Mouse (Mus musculus) gastrocnemius, adult 18-20 months (tissue): ENCODE measurements around the gene Apopt1. TPM values are rescaled to one million over a fixed set of nuclear protein-coding genes. Genes with fewer than 3 reads are reported as not detected.

Experiments used
- DNase-seq: peaks from one replicate; pipeline ENCODE4 v3.0.0; 2021; ENCODE audit warnings: low spot score
- total RNA-seq, 2 experiments: library from RNA; stranded (reverse); gene quantifications; 2 replicates each; pipeline ENCODE4 v1.2.3; 2021

The Apopt1 gene
- total RNA-seq, 2 experiments from 2014 or later, result 40.5 to 43.5 TPM

DNA sequence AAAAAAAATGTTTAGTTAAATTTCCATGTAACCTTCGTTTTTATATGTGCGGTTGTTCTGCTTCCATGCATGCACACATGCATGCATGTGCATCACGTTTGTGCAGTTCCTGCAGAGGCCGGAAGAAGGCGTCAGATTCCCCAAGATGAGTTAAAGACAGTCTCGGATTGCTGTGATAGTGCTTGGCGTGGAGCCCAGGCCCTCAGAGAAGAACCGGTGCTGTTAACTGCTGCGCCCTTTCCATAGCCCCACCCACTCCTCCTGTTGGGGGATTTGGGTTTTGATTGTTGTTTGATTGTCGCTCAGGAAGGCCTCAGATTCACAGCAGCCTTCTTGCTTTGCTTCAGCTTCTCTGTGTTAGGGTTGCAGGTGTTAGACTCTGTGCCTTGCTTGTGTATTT lies 56.2 kb downstream of the Apopt1 start:
- DNase-seq, result peak; percentile 33

DNA sequence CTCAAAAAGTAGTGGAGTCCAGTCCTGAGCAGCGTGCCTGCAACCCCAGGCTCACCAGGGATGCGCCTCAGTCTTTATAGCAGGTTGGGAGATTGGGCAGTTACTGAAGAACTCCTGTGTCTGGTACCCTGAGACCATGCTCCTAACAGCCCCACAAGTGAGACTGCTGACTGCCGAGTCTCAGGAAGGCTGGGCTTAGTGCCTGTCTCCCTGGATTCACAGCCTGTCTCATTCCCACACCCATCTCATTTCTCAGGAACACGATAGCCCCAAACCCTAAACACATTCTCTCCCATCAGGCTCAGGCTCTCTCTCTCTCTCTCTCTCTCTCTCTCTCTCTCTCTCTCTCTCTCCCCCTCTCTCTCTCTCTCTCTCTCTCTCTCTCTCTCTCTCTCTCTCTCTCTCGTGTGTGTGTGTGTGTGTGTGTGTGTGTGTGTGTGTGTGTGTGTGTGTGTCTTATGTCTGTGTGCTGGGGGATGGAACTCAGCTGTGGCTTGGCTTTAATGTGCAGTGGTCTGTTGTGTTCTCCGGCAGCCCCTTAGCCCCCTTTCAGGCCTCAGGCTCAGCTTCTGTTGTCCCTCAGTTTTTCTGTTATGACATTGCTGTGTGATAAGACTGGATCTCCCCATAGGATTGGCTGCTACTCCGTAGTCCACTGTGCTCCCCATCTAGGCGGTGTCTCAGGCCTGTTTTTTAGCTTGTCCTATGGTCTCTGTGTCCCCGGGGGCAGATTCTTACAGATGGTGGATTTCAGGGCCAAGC lies 56.9 kb downstream of the Apopt1 start:
- DNase-seq, result no peak

- no peak for DNase-seq
These were observed 57.6 kb downstream of the Apopt1 start for GRCm38 (mm10) chr12:111770651-111771050.

DNA sequence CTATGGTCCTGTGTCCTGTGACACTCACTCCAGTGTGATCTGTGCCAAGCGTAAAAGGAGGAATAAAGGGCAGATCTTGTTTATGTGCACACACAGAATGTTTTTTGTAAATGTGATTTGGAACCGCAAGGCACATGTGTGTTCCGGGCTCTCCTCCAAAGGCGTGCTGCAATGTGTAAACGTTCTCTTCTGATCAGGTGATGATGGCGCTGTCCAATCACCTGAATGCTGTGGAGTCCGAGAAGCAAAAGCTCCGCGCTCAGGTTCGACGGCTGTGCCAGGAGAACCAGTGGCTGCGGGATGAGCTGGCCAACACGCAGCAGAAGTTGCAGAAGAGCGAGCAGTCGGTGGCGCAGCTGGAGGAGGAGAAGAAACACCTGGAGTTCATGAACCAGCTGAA lies 61.1 kb downstream of the Apopt1 start:
- no peak for DNase-seq

DNA sequence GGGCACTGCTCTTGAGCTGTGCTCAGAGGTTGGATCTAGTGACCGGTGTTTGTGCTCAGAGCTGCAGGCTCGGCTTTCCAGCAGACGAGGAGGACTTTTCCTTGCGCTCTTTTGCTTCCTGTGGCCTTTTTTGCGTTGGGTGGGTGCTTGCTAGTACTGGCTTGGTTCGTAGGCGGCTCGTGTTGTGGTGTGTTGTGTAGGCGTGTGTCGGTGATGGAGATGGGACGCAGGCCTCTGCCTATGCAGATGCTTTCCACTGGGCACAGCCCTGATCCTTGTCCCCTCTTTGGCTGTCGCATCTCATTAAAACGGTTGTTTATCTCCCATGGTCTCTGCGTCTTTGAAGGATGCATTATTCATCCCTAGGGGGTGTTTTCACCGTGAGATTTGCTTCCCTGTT lies 61.8 kb downstream of the Apopt1 start:
- DNase-seq, result no peak

DNA sequence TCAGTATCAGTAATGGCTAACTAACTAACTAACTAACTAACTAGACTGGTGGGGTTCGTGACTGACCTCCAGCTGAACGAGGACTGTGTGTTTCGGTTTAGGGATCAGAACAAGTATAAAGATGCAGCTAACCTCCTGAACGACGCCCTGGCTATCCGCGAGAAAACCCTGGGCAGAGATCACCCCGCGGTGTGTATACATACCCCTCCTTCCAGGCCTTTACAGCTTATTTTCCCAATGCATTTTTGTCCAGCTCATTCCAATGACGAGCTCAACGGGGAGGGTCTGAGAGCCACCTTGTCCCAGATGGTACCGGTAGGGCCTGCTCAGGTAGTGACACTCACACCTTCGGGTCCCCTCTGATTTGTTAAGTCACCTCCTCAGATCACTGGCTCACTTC lies 64.9 kb downstream of the Apopt1 start:
- DNase-seq, result no peak

DNA sequence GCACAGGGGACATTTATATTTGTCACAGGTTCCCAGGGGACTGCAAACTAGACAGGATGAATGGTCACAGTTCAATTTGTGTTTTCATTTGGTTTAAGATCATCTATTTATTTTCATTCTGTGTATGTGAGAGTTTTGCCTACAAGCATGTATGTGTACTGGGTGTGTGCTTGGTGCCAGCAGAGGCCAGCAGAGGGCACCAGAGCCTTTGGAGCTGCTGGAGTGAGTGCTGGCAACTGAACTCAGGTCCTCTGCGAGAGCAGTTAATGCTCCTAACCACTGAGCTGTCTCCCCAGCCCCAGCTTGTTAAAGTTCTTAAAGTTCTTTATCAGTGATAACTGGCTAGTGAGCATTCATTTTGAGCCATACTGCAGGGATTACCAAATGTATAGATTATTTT lies 66.5 kb downstream of the Apopt1 start:
- DNase-seq, result no peak

DNA sequence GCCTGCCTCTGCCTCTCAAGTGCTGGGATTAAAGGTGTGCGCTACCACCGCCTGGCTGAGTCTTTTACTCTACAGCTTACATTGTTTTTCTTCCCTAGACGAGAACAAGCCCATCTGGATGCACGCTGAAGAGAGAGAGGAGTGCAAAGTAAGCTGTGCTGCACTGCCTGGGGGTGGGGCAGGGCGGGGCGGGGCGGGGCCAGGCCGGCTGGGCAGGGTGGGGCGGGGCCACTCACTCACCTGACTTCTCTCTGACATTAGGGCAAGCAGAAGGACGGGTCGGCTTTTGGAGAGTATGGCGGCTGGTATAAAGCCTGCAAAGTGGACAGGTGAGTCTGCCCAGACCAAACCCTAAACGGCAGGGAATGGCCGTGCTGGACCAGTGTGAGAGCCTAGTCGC lies 72.1 kb downstream of the Apopt1 start:
- DNase-seq, result no peak

GRCm38 (mm10) chr12:111787015-111787414 lies 74.0 kb downstream of the Apopt1 start:
- DNase-seq, result no peak

DNA sequence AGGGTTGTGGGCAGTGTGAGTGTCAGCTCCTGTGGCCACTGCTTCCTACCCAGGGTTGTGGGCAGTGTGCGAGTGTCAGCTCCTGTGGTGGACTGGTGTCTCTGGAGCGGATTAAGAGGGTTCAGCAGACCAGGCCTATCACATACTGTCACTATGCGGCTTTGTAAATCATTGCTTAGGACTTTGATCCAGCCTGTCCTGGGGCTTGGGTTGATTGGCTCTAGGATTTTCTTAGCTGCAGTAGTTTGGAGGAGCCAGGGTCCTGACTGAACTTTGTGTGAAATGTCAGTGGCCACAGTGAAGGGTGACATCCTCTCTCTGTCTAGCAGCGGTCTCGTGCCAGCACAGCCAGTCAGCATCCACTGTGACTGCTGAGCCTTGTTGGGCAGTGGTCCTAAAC lies 77.0 kb downstream of the Apopt1 start:
- DNase-seq, result no peak

- DNase-seq, result no peak
These were observed 77.6 kb downstream of the Apopt1 start for GRCm38 (mm10) chr12:111790631-111791030.

DNA sequence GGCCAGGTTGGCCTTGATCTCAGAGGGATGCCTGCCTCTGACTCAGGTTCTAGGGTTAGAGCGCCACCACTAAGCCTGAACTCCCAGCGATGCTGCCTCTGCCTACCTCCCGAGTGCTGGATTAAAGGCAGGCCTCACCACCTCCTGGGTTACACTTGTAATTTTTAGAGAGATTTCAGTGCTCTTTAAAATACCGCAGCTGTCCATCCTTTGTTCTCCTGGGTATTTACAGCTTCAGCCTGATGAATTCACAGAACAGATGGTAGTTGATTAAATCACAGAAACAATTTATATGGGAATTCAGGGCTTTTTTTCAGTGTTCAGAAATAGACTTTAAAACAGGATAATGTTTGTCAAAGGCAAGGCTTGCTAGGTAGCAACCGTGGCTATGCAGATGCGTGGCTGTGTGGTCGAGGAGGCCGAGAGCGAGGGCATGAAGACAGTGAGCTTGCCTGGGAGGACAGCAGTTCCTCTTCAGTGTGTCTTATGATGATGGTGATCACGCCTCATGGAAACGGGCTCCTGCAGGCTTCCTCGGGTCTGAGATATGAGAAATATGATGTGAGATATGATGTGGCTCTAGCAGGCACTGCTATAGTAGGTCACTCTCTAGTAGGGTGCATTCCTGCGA lies 78.5 kb downstream of the Apopt1 start:
- DNase-seq, result no peak

DNA sequence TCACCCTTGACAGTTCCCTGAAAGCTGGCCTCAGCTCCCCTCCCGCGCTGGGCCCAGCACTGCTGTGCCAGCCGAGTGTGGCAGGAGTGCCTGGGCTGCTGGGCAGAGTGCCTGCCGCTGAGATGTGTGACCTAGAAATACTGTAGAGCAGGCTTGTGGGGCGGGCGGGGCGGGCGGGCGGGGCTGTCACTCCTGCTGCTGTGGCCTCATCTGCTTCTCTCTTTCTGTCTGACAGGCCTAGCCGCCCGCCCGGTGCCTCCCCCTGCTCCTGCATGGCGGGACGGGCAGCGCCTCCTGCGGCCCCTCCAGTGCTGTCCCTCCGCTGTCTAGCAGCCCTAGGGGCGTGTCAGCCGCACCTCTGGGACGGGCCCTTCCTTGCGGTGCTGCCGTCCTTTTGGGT lies 81.0 kb downstream of the Apopt1 start:
- DNase-seq, result peak; percentile 80

GRCm38 (mm10) chr12:111794526-111795179 lies 81.6 kb downstream of the Apopt1 start:
- DNase-seq, result no peak

DNA sequence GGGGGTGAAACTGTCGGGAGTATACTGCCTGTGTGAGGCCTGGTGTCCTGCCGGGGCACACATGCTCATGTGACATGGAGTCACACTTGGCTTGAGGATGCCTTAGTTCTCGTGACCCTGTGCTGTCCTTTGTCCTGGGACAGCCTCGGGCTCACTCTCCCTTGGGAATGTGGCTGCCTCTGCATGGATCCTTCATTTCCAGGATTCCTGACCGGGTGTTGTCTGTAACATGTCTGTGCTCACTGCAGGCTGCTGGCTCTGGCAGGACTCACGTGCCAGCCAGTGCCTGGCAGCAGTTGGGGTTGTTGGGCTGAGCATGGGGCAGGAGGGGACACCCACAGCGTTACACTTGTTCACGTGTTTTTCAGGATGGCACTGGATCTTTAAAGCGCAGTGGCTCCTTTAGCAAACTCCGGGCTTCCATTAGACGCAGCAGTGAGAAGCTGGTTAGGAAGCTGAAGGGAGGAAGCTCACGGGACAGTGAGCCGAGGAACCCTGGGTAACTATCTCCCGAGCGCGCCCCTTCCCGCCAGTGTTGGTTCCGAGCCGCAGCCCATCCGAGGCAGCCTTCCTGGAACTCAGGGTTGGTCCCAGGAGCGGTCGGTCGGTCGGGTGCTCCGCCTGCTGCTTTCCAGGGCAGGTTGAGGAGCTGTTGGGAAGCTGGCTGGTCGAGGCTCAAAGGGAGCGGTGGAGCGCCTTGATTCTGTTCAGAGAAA lies 82.3 kb downstream of the Apopt1 start:
- no peak for DNase-seq

- DNase-seq, result no peak
These were observed 84.2 kb downstream of the Apopt1 start for GRCm38 (mm10) chr12:111797251-111797650.

DNA sequence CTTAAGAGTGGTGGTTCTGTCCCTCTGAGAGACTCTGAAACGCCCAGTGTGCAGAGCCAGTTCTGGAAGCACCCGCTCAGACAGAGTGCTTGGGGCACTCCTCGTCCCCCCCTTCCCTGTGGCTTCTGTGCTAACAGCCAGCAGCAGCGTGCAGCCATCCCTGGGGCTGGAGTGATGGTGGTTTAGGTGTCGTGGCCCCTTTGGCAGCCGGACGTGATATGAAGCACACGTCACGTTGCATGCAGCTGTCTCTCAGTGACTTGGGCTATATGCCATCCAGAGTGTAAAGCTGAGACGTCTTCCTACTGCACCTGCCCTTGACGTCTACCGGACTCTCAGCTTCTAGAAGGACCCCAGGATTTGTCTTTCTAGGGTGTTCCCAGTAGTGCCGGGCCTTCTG lies 85.4 kb downstream of the Apopt1 start:
- DNase-seq, result no peak

DNA sequence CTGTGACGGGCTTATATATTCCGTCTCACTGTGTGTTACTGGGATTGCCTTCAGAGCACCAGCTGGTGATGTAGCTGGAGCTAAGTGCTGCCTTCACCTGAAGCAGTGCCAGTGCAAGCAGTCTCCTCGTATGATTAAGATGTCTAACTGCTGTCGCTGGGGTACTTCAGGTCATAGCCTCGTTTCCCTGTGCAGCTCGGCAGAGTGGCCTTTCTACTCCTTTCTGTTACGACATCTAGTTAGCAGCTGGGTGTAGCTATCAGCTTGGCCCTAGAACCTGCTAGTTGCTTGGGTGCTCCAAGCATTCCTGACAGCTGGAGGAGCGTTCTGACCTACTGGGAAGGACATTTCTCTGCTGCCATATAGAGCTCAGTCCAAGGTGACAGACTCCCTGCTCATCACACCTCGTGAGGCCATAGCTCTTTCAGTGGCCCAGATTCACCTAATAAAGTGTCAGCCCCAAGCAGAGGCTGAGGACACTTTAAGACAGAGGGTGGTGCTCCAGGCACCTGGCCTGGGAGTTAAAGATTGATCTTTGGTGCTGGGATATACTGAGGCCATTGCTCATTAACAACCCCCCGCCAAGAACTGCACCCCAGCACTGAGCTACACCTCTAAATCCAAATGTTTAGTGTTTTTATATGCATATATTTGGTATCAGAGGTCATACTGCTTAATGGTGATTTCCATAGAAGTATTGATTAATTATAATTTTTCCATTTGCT lies 87.6 kb downstream of the Apopt1 start:
- no peak for DNase-seq

GRCm38 (mm10) chr12:111803538-111803937 lies 90.5 kb downstream of the Apopt1 start:
- DNase-seq, result no peak
